Comparison of ENCODE assay signal across 8 mouse cellular contexts in genomic region chr1:42693852-42694251, GRCm38 (mm10). TPM values are rescaled to one million over a fixed set of nuclear protein-coding genes. Genes with fewer than 3 reads are reported as not detected.
A peak's percentile ranks its signal among the peaks of the same experiment; 100 is the strongest.
DNase-seq lines count a peak whose midpoint lies in the region; ATAC-seq and TF ChIP-seq lines count a peak whose summit lies in the region.
"Had no signal": no experiment of that assay in that cellular context is flagged by ENCODE, and none has a peak within 500 bp of the region (broad histone marks: within the 10 kb centered on the region; RNA-seq: fewer than 3 reads in every experiment).

No protein-coding gene starts in this region.

- no peak for TF ChIP-seq CTCF in lung, adult 2 months (IDR thresholded peaks at IDR 0.05; ENCODE audit: insufficient read depth, low read length)

- no peaks in the 10 kb centered on the region for H3K36me3 ChIP-seq in embryonic facial prominence, embryonic 11.5 days (replicated peaks; ENCODE audit: control insufficient read depth, insufficient read depth, low read depth, low read length)
- H3K36me3 ChIP-seq in hindbrain, embryonic 16.5 days (ENCODE audit: control insufficient read depth, insufficient read depth, low read length) = no peaks in the 10 kb centered on the region
- no peaks in the 10 kb centered on the region for H3K36me3 ChIP-seq in limb, embryonic 11.5 days (ENCODE audit: control insufficient read depth, insufficient read depth, low read length)

- ATAC-seq in embryonic facial prominence, embryonic 11.5 days (replicated peaks; ENCODE audit: insufficient number of reproducible peaks, low FRiP score, low TSS enrichment, low read depth) = no peak
- ATAC-seq in hindbrain, embryonic 16.5 days = 0 out of 2 replicates have a peak, but pooled peaks have one; percentile 3
- no peak for ATAC-seq in limb, embryonic 11.5 days (ENCODE audit: insufficient number of reproducible peaks, low FRiP score, low TSS enrichment, low read depth)

- H3K4me3 ChIP-seq in lung, adult 2 months (replicated peaks; ENCODE audit: extremely low read depth, low read depth, low read length) = no peak overlapping the region
- peak overlapping the region; percentile 69 for H3K4me3 ChIP-seq in embryonic facial prominence, embryonic 11.5 days (ENCODE audit: low read depth, low read length)
- peak overlapping the region; percentile 54 for H3K4me3 ChIP-seq in hindbrain, embryonic 16.5 days (ENCODE audit: low read length)
- H3K4me3 ChIP-seq in limb, embryonic 11.5 days (ENCODE audit: low read depth, low read length) = peak overlapping the region; percentile 34

- H3K4me1 ChIP-seq in lung, adult 2 months (ENCODE audit: control insufficient read depth, insufficient read depth, low read length) = peaks cover 14% of the 10 kb centered on the region
- H3K4me1 ChIP-seq in embryonic facial prominence, embryonic 11.5 days (ENCODE audit: control insufficient read depth, insufficient read depth, low read length) = peaks cover 2% of the 10 kb centered on the region
- no peaks in the 10 kb centered on the region for H3K4me1 ChIP-seq in hindbrain, embryonic 16.5 days (ENCODE audit: control insufficient read depth, insufficient read depth, low read depth, low read length)
- peaks cover 11% of the 10 kb centered on the region; the same call in 1 of the 2 replicates for H3K4me1 ChIP-seq in limb, embryonic 11.5 days (ENCODE audit: control insufficient read depth, insufficient read depth, low read length)

- no peaks in the 10 kb centered on the region for H3K9me3 ChIP-seq in embryonic facial prominence, embryonic 11.5 days (replicated peaks; ENCODE audit: control insufficient read depth, low read length)
- no peaks in the 10 kb centered on the region for H3K9me3 ChIP-seq in hindbrain, embryonic 16.5 days (ENCODE audit: control insufficient read depth, low read length)
- H3K9me3 ChIP-seq in limb, embryonic 11.5 days (ENCODE audit: control insufficient read depth, low read length) = no peaks in the 10 kb centered on the region

- H3K27me3 ChIP-seq in embryonic facial prominence, embryonic 11.5 days (ENCODE audit: control insufficient read depth, insufficient read depth, low read length) = peaks cover 25% of the 10 kb centered on the region
- no peaks in the 10 kb centered on the region for H3K27me3 ChIP-seq in hindbrain, embryonic 16.5 days (replicated peaks; ENCODE audit: control insufficient read depth, insufficient read depth, low read length)
- peaks cover 68% of the 10 kb centered on the region for H3K27me3 ChIP-seq in limb, embryonic 11.5 days (ENCODE audit: control insufficient read depth, insufficient read depth, low read length)

- peak overlapping the region; percentile 47 for H3K9ac ChIP-seq in embryonic facial prominence, embryonic 11.5 days (replicated peaks; ENCODE audit: low read length)
- H3K9ac ChIP-seq in hindbrain, embryonic 16.5 days (ENCODE audit: low read depth, low read length) = peak overlapping the region; percentile 75
- no peak overlapping the region for H3K9ac ChIP-seq in limb, embryonic 11.5 days (ENCODE audit: low read length)

- peak; percentile 25 for DNase-seq in lung, adult 2 months
- no peak for DNase-seq in lung, adult 18-20 months
- peak; percentile 67 for DNase-seq in embryonic facial prominence, embryonic 11.5 days (ENCODE audit: low spot score)
- peak; percentile 71 for DNase-seq in limb, embryonic 11.5 days (ENCODE audit: low spot score)
- peak; percentile 63 to 76 for DNase-seq in right cerebral cortex, adult 2 months (ENCODE audit: low spot score in 2 of 2)
- DNase-seq in urinary bladder, postnatal 4 days (ENCODE audit: low spot score in 2 of 2) = no peak

- WGBS in lung, adult 2 months = 1% methylated on average over 22 of the region's 22 CpGs
- under 1% methylated on average over 22 of the region's 22 CpGs for WGBS in embryonic facial prominence, embryonic 11.5 days
- under 1% methylated on average over 22 of the region's 22 CpGs for WGBS in hindbrain, embryonic 16.5 days
- WGBS in limb, embryonic 11.5 days = under 1% methylated on average over 22 of the region's 22 CpGs

- TF ChIP-seq POLR2A in lung, adult 2 months (IDR thresholded peaks at IDR 0.05; ENCODE audit: borderline replicate concordance, extremely low read depth, low read depth, low read length) = no peak

- peak overlapping the region; percentile 36 for H3K27ac ChIP-seq in embryonic facial prominence, embryonic 11.5 days (replicated peaks; ENCODE audit: low read depth, low read length)
- H3K27ac ChIP-seq in hindbrain, embryonic 16.5 days (ENCODE audit: low read depth, low read length) = peak overlapping the region; percentile 97
- no peak overlapping the region for H3K27ac ChIP-seq in limb, embryonic 11.5 days (replicated peaks; ENCODE audit: low read depth, low read length)
- H3K27ac ChIP-seq: macrophage had no signal

- peak overlapping the region; percentile 83 for H3K4me2 ChIP-seq in embryonic facial prominence, embryonic 11.5 days (ENCODE audit: low read depth, low read length)
- peak overlapping the region; percentile 71 for H3K4me2 ChIP-seq in hindbrain, embryonic 16.5 days (ENCODE audit: low read length)
- H3K4me2 ChIP-seq in limb, embryonic 11.5 days (ENCODE audit: low read depth, severe bottlenecking) = peak overlapping the region; percentile 74

RNA-seq across cellular contexts. Expression of gene Pou3f3, which starts 1.7 kb away (rescaled TPM):
- polyA plus RNA-seq in lung, adult 2 months (2012; rRNA removed) = 0.06 and 0.07 TPM in 2 replicates
- polyA plus RNA-seq in embryonic facial prominence, embryonic 11.5 days (2014; fragmentation: Nextera tagmentation; extraction: Ambion mirVana) = 7.2 and 9.9 TPM in 2 replicates
- 8.4 and 9.5 TPM in 2 replicates for polyA plus RNA-seq in hindbrain, embryonic 16.5 days (2015; fragmentation: Nextera tagmentation; extraction: Ambion mirVana)
- polyA plus RNA-seq in limb, embryonic 11.5 days (2014; fragmentation: Nextera tagmentation; extraction: Ambion mirVana) = 0.04 and 0.19 TPM in 2 replicates
- polyA plus RNA-seq: macrophage had no signal

Comparison
In these comparisons a context has a peak if more than half of its experiments do, and no peak if none do; other contexts are left out.
1. DNase-seq: peak in lung, adult 2 months (single experiment), embryonic facial prominence, embryonic 11.5 days (single experiment), limb, embryonic 11.5 days (single experiment) and right cerebral cortex, adult 2 months (2 of 2); none in lung, adult 18-20 months (0 of 2) and urinary bladder, postnatal 4 days (0 of 2).
2. Peak in every context shown above with its lines, with median percentiles within 50 percentile points of each other: H3K4me2 ChIP-seq.